Mouse (Mus musculus) stomach, embryonic 16.5 days (tissue): Measurements from ENCODE around the gene C2cd3. TPM values are rescaled to one million over a fixed set of nuclear protein-coding genes. Genes with fewer than 3 reads are reported as not detected.
"Not testable (repeated sequence)": the region's sequence is repeated elsewhere in the genome, so short reads cannot be mapped to it uniquely, and the experiment has no call there.

ENCODE experiments used
- ATAC-seq: fragments of 200-750 bp; cut with Nextera tagmentation; 2 replicates; pipeline ENCODE4 v1.8.0; 2017; ENCODE audit warnings: moderate number of reproducible peaks, moderate TSS enrichment; ENCODE audit not compliant: insufficient read depth, low FRiP score
- H3K27ac ChIP-seq: fragments of 300-500 bp; sonication (generic); 2 replicates; pipeline ENCODE4 v1.5.1; 2014; ENCODE audit warnings: low read length
- H3K27me3 ChIP-seq: fragments of 300-500 bp; sonication (generic); 2 replicates; pipeline ENCODE4 v1.6.1; 2014; ENCODE audit warnings: low read length, control low read depth, mixed read lengths; ENCODE audit not compliant: control insufficient read depth, insufficient read depth
- H3K36me3 ChIP-seq: fragments of 300-500 bp; sonication (generic); 2 replicates; pipeline ENCODE4 v1.6.1; 2014; ENCODE audit warnings: low read length; ENCODE audit not compliant: control insufficient read depth, insufficient read depth
- H3K4me1 ChIP-seq: fragments of 300-500 bp; sonication (generic); 2 replicates; pipeline ENCODE4 v1.6.1; 2014; ENCODE audit warnings: low read length, control low read depth, mixed read lengths; ENCODE audit not compliant: control insufficient read depth, insufficient read depth
- H3K4me2 ChIP-seq: fragments of 300-500 bp; sonication (generic); 2 replicates; pipeline ENCODE4 v1.6.1; 2014; ENCODE audit warnings: low read depth, low read length, mixed read lengths
- H3K4me3 ChIP-seq: fragments of 300-500 bp; sonication (generic); replicated peaks from 2 replicates; pipeline ENCODE4 v1.5.1; 2014; ENCODE audit warnings: mild to moderate bottlenecking, low read length
- H3K9ac ChIP-seq: fragments of 300-500 bp; sonication (generic); 2 replicates; pipeline ENCODE4 v1.6.1; 2014; ENCODE audit warnings: low read length
- H3K9me3 ChIP-seq: fragments of 300-500 bp; sonication (generic); replicated peaks from 2 replicates; pipeline ENCODE4 v1.6.1; 2016; ENCODE audit warnings: low read length, control low read depth; ENCODE audit not compliant: control insufficient read depth
- WGBS: fragments of 180-500 bp; shearing (Covaris S2); extraction: QIAGEN DNeasy Blood & Tissue Kit; methylation state at CpG from one replicate; pipeline ENCODE4 v1.1.7; 2014; 5-methylcytosine and 5-hydroxymethylcytosine counted together
- polyA plus RNA-seq: library from polyadenylated mRNA; unstranded; fragments of >200 nt; fragmentation: Nextera tagmentation; extraction: Ambion mirVana; gene quantifications from 2 replicates; pipeline ENCODE4 v1.2.1, GENCODE M21; 2015

Gene C2cd3
- polyA plus RNA-seq, 1 experiment from 2014 or later: 19.6 TPM

DNA sequence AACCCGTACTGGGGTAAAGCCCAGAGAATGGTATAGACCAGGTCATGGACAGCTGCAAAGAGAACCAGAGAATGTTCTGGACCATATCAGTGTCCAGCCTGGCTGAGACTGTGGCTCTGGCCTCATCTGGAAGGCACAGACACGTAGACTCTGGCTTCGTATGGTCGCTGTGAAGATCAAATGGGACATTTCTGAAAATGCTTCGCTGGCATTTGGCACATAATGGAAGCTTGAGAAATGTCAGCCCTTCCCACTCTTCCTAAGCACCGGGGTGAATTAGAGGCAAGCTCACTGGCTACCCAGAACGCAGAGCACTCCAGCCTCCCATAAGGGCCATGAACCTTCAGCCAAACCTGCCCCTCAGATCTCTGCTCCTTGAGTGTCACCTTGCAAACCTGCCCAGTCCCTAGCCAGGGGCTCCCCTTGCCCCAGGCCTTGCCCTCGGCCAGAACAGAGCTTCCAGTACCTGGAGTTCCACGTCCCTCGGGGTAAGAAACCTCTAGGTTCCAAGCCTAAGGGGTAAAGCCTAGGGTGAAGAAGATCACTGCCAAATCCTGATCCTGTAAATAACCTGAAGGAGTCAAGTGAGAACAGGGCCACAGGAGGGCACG, 98.9 kb downstream of the C2cd3 start:
- 89% methylated on average over 11 of the region's 11 CpGs for WGBS
- H3K4me3 ChIP-seq: no peak overlapping the region
- H3K27ac ChIP-seq: no peak overlapping the region
- peaks cover 20% of the 10 kb centered on the region for H3K4me1 ChIP-seq
- ATAC-seq: no peak
- H3K27me3 ChIP-seq: no peaks in the 10 kb centered on the region
- peaks cover 4% of the 10 kb centered on the region; the same call in 1 of the 2 replicates for H3K36me3 ChIP-seq
- no peak overlapping the region for H3K9ac ChIP-seq
- H3K4me2 ChIP-seq: no peak overlapping the region
- no peaks in the 10 kb centered on the region for H3K9me3 ChIP-seq

DNA sequence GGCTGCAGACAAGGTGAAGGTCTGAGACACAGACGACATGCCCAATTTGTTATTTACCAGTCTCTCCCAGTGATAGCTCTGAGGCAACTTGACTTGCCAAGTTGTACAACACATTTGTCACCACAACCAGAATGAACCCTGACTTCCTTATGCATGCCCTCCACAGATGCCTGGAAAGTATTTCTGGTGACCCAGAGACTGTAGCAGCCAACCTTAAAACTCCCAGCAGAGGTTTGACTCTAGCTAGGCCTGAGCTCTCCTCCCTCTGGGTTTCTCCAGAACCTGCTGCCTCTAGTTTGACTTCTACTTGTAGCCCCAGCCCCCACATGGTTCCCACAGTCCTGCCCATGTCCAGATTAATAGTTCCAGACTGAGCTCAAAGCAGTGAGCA, 99.4 kb downstream of the C2cd3 start:
- Histone ChIP-seq H3K36me3 (peaks cover 4% of the 10 kb centered on the region; the same call in 1 of the 2 replicates), H3K27ac (no peak overlapping the region), H3K27me3 (no peaks in the 10 kb centered on the region), H3K4me3 (no peak overlapping the region), H3K9me3 (no peaks in the 10 kb centered on the region), H3K4me1 (peaks cover 15% of the 10 kb centered on the region), H3K9ac (no peak overlapping the region), H3K4me2 (no peak overlapping the region)
- no peak for ATAC-seq
- 93% methylated on average over 1 of the region's 1 CpGs for WGBS

DNA sequence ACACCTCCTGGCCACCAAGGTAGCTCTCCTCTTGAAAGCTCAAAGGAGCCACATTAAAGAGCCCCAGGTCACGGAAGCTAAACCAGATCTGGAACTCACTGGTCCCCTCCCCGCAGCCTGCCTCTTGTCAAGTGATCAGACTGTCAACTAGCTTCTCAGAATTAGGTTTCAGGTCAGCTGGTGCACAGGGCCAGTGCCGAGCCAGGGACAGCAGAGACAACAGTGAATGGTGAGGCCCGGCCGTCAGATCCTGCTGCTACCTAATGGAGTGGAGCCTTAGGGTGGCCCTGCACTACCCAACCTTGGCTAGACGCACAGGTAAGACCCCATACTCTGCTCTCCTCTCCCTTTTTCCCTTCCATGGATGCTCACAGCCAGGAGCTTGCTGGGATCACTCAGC, 100.7 kb downstream of the C2cd3 start, which contains the start of gene Ucp3:
Gene Ucp3, plus strand, starts transcription at position 214 of the 400 bp plus-strand sequence.
- ATAC-seq: no peak
- H3K4me3 ChIP-seq: no peak within 1 kb of the TSS
- H3K9ac ChIP-seq: no peak within 1 kb of the TSS
- 79% methylated on average over 6 of the region's 6 CpGs for WGBS
- H3K4me1 ChIP-seq: peaks cover 4% of the 10 kb centered on the region
- no peak within 1 kb of the TSS for H3K4me2 ChIP-seq
- no peak within 1 kb of the TSS for H3K27ac ChIP-seq
- H3K36me3 ChIP-seq: peaks cover 4% of the 10 kb centered on the region; the same call in 1 of the 2 replicates
- no peaks in the 10 kb centered on the region for H3K27me3 ChIP-seq
- H3K9me3 ChIP-seq: no peaks in the 10 kb centered on the region

DNA sequence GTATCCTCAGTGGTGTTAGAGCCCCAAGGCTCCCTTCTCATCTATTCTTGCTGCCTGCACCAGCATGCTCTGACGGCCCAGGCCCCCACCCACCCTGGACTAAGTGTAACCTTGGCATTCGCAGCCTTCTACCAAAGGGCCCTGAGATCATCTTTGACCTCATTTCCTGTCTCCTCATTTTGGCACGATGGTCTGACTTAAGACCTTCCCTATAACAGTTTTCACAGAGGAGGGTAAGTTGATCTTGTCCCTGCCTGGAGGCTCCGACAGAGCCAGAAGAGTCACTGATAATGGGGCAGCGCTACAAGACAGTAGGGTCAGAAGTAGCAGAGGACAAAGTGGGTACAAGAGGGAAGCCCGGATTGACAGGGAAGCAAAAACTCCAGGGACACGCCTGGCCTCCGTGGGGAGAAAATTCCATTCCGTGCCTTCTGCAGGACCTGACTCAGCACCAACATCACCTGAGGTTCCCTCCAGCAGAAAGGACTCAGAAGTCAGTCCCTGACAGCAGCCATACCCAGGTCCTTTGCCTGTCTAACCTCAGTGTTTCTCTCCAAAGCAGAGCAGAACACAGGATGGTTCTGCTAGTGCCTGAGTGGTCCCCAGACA, 101.9 kb downstream of the C2cd3 start:
- 78% methylated on average over 9 of the region's 9 CpGs for WGBS
- no peak overlapping the region for H3K27ac ChIP-seq
- no peak overlapping the region for H3K4me2 ChIP-seq
- ATAC-seq: no peak
- peaks cover 4% of the 10 kb centered on the region; the same call in 1 of the 2 replicates for H3K36me3 ChIP-seq
- H3K9me3 ChIP-seq: no peaks in the 10 kb centered on the region
- H3K27me3 ChIP-seq: no peaks in the 10 kb centered on the region
- no peak overlapping the region for H3K9ac ChIP-seq
- H3K4me1 ChIP-seq: peaks cover 4% of the 10 kb centered on the region
- H3K4me3 ChIP-seq: no peak overlapping the region

DNA sequence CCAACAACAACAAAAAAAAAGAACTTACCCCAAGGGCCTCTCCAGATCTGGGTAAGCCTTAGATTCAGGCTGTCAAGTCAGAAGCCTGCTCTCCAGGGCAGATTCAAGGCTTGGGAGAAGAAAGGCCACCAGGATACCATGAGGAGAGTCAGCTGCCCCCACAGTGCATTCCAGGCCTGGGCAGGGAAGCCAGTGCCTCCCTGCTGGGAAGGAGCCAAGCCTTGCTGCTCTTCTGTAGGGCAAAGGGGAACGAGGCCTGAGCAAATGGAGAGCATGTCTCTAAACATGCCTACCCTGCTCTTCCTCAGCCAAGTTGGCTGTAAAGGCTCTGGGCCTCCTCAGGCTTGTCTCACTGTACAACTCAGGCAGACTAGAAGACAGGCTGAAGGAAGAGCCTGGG, 102.6 kb downstream of the C2cd3 start:
- H3K4me2 ChIP-seq: no peak overlapping the region
- peak overlapping the region; percentile 30; the same call in 1 of the 2 replicates for H3K27ac ChIP-seq
- no peak overlapping the region for H3K4me3 ChIP-seq
- H3K4me1 ChIP-seq: peaks cover 9% of the 10 kb centered on the region
- H3K9me3 ChIP-seq: no peaks in the 10 kb centered on the region
- no peaks in the 10 kb centered on the region for H3K27me3 ChIP-seq
- peak; percentile 66; the same call in 1 of the 2 replicates for ATAC-seq
- H3K9ac ChIP-seq: no peak overlapping the region
- peaks cover under 1% of the 10 kb centered on the region; the same call in 1 of the 2 replicates for H3K36me3 ChIP-seq
- WGBS: 45% methylated on average over 1 of the region's 1 CpGs

DNA sequence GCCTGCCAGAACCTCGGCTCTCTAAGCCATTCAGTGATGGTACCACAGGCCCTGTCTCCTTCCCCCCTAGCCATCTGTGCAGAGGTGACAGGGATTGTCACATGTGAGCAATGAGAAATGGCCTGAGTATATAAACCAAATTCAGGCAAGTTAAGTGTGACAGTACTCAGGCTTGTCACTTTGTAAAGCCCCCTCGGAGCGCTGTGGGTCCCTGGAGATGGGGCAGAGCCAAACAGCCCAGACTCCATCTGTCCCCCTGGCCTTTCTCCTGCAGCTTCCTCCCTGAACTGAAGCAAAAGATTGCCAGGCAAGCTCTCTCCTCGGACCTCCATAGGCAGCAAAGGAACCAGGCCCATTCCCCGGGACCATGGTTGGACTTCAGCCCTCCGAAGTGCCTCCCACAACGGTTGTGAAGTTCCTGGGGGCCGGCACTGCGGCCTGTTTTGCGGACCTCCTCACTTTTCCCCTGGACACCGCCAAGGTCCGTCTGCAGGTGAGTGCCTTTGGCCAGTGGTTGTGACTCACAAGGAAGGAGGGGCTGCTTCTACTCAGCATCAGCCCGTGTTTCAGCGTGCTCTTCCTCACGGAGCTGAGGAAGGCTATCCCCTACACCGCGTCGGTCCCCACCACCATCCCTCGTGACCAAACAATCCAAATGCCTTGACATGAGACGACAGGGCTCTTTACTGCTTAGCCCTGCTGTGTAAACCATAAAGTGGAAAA, 107.2 kb downstream of the C2cd3 start:
- no peaks in the 10 kb centered on the region for H3K27me3 ChIP-seq
- 73% methylated on average over 20 of the region's 20 CpGs for WGBS
- H3K9ac ChIP-seq: no peak overlapping the region
- no peaks in the 10 kb centered on the region for H3K36me3 ChIP-seq
- no peak; the same call in 1 of the 2 replicates for ATAC-seq
- H3K4me3 ChIP-seq: no peak overlapping the region
- H3K9me3 ChIP-seq: no peaks in the 10 kb centered on the region
- H3K4me1 ChIP-seq: peaks cover 9% of the 10 kb centered on the region
- no peak overlapping the region for H3K4me2 ChIP-seq
- H3K27ac ChIP-seq: 0 out of 2 replicates have a peak overlapping the region, but pooled peaks have one; percentile 4

DNA sequence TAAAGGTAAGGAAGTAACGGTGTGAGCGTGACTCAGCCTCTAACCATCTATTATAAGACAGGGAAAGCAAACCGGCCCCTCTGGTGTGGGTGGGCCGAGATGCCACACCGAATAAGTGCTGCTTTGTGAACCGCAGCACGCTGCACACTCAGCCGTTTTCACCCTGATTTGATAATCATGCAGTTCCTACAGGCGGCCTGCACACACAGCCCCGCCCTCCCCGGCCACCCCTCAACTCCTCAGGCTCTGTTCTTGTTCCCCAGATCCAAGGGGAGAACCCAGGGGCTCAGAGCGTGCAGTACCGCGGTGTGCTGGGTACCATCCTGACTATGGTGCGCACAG, 107.8 kb downstream of the C2cd3 start:
- Histone ChIP-seq H3K27me3 (no peaks in the 10 kb centered on the region), H3K9ac (no peak overlapping the region), H3K9me3 (no peaks in the 10 kb centered on the region), H3K4me3 (no peak overlapping the region), H3K27ac (0 out of 2 replicates have a peak overlapping the region, but pooled peaks have one; percentile 4), H3K36me3 (no peaks in the 10 kb centered on the region), H3K4me2 (no peak overlapping the region), H3K4me1 (peaks cover 7% of the 10 kb centered on the region)
- peak; percentile 57 for ATAC-seq
- 62% methylated on average over 15 of the region's 15 CpGs for WGBS

DNA sequence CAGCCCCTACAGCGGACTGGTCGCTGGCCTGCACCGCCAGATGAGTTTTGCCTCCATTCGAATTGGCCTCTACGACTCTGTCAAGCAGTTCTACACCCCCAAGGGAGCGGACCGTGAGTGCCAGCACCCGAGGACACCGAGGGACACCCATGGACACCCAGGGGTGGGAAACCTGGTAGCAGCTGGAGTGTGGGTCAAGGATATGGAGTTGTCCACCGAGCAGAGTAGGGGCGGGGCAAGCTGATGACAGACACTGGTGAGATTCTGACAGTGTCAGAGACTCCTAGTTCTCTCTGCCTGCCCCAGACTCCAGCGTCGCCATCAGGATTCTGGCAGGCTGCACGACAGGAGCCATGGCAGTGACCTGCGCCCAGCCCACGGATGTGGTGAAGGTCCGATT, 108.1 kb downstream of the C2cd3 start:
- WGBS: 82% methylated on average over 17 of the region's 17 CpGs
- Histone ChIP-seq H3K27me3 (no peaks in the 10 kb centered on the region), H3K36me3 (no peaks in the 10 kb centered on the region), H3K4me2 (no peak overlapping the region), H3K4me1 (peaks cover 4% of the 10 kb centered on the region; the same call in 1 of the 2 replicates), H3K27ac (no peak overlapping the region), H3K4me3 (no peak overlapping the region), H3K9ac (no peak overlapping the region; the same call in 1 of the 2 replicates), H3K9me3 (no peaks in the 10 kb centered on the region)
- peak; percentile 38; the same call in 1 of the 2 replicates for ATAC-seq

DNA sequence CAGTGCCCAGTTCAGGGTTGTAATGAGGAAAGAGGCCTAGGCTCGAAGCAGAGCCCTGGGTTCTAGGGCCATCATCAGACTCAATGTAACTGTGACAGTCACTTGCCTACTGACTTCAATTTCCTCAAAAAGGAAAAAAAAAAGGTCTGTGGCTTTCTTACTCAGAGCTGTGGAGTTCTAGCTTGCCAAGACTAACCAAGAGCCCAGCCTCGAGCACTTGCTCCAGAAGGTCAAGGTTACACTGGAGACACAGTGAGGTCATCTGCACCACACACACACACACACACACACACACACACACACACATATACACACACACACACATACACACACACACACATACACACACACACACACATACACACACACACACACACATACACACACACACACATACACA, 110.0 kb downstream of the C2cd3 start:
- not testable (repeated sequence) for H3K36me3 ChIP-seq, H3K9me3 ChIP-seq, H3K4me3 ChIP-seq, H3K9ac ChIP-seq, H3K4me2 ChIP-seq, ATAC-seq, H3K27ac ChIP-seq, H3K27me3 ChIP-seq, H3K4me1 ChIP-seq
- 68% methylated on average over 2 of the region's 2 CpGs for WGBS
